Mouse (Mus musculus) adrenal gland, postnatal 25 days (tissue): Measurements from ENCODE around the gene Hist1h2ad. TPM values are rescaled to one million over a fixed set of nuclear protein-coding genes. Genes with fewer than 3 reads are reported as not detected.
"Not testable (repeated sequence)": the region's sequence is repeated elsewhere in the genome, so short reads cannot be mapped to it uniquely, and the experiment has no call there.

ENCODE experiments used
- DNase-seq: peaks from one replicate; pipeline ENCODE4 v3.0.0; 2021; ENCODE audit warnings: mixed read lengths
- total RNA-seq: library from RNA; stranded (reverse); gene quantifications from 2 replicates; pipeline ENCODE4 v1.2.3, GENCODE M21; 2021

Hist1h2ad gene
- total RNA-seq, 1 experiment from 2014 or later: 9.6 TPM

DNA sequence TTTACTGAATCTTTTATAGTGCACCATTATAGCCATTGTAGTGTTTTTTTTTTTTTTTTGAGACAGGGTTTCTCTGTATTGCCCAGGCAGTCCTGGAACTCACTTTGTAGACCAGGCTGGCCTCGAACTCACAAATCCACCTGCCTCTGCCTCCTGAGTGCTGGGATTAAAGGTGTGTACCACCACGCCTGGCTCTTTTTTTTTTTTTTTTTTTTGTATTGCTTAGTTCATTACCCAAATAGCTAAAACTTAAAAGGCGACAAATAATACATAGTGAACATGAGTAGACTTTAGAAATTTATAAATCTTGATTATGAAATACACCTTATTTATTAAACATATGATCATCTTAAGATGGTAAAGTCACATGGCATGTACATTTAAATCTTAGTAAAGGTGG is 32.7 kb upstream of the Hist1h2ad start:
- DNase-seq: no peak

- DNase-seq: not testable (repeated sequence)
These were observed 31.8 kb upstream of the Hist1h2ad start for GRCm38 (mm10) chr13:23542225-23542980.

- DNase-seq: peak; percentile 22
These were observed 31.1 kb upstream of the Hist1h2ad start, which contains the start of gene Hist1h2bh for GRCm38 (mm10) chr13:23542999-23543607. Hist1h2bh (minus strand) TSS chr13:23543392.

DNA sequence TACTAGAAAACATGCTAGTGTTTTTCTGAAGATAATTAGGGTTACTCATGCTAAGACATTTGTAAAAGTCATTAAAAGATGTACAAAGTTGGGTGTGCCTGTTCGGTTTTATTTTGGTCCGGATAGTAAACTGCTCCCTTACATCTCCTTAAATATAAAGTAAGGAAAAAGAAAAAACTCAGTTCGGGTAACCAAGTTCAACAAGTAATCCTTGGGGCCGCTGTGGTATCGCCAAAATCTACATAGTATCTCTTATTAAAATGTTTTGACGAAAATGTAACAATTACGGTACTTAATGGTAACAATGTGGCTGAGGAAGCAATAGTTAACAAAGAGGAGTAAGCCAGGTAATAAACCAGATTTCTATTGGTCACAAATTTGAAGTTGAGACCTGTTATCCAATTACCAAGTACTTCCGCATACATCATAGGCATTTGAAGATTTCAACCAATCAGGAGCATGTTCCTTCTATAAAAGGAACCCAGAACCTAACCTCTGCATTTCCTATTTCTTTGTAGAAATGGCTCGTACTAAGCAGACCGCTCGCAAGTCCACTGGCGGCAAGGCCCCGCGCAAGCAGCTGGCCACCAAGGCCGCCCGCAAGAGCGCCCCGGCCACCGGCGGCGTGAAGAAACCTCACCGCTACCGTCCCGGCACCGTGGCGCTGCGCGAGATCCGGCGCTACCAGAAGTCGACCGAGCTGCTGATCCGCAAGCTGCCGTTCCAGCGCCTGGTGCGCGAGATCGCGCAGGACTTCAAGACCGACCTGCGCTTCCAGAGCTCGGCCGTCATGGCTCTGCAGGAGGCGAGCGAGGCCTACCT is 30.0 kb upstream of the Hist1h2ad start, which contains the start of gene Hist1h3f:
Hist1h3f (plus strand) TSS at position 88 of the 822 bp plus-strand sequence.
- DNase-seq: peak; percentile 53

DNA sequence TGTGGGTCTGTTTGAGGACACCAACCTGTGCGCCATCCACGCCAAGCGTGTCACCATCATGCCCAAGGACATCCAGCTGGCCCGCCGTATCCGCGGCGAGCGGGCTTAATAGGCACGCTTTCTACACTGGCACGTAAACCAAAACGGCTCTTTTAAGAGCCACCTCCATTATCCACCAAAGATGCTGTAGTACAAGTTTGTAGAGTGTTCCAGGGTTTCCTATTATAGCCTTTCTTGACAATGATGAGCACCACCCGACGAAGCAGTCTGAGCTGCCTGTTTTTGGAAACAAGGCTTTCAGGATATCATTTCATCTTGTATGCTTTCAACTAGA is 29.4 kb upstream of the Hist1h2ad start:
- not testable (repeated sequence) for DNase-seq

DNA sequence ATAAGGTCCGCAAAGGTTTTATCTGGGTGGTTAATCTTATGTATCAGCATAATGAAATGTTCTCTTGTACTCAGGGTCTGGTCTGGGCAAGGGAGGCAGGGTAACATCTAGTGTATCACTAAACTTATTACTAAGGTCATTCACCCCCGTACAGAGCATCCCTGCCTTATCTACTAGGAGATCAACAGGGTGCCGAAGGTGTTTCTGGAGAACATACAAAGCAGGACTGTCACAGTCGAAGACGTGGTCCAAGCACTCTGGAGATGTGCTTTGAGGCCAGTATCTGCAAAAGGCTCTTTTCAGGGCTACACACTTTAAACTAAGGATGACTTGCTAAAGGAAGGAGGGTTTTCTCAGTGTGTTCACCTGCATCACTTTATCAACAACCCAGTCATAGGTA is 27.5 kb upstream of the Hist1h2ad start:
- DNase-seq: no peak

DNA sequence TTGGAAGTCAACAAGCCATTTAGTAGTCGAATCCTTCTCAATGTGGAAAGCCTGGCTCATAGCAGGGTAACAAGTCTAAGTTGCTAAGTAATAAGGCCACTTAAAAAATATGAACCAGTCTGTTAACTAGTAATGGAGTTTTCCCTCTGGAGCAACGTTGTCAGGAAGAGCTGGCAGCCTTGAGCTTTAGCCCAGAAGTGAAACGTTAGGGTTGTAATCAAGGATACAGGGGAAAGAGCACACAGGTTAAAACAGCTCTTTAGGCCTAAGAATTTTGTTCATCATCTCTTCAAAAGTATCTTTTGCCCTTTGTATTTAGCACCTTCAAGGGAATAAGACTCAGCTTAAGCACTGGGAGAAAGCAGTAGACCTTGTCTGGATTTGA is 23.4 kb upstream of the Hist1h2ad start:
- DNase-seq: no peak

GRCm38 (mm10) chr13:23551146-23551834 is 22.9 kb upstream of the Hist1h2ad start, which contains the start of gene Hist1h4f:
Hist1h4f (minus strand) TSS chr13:23551648.
- DNase-seq: peak; percentile 70

DNA sequence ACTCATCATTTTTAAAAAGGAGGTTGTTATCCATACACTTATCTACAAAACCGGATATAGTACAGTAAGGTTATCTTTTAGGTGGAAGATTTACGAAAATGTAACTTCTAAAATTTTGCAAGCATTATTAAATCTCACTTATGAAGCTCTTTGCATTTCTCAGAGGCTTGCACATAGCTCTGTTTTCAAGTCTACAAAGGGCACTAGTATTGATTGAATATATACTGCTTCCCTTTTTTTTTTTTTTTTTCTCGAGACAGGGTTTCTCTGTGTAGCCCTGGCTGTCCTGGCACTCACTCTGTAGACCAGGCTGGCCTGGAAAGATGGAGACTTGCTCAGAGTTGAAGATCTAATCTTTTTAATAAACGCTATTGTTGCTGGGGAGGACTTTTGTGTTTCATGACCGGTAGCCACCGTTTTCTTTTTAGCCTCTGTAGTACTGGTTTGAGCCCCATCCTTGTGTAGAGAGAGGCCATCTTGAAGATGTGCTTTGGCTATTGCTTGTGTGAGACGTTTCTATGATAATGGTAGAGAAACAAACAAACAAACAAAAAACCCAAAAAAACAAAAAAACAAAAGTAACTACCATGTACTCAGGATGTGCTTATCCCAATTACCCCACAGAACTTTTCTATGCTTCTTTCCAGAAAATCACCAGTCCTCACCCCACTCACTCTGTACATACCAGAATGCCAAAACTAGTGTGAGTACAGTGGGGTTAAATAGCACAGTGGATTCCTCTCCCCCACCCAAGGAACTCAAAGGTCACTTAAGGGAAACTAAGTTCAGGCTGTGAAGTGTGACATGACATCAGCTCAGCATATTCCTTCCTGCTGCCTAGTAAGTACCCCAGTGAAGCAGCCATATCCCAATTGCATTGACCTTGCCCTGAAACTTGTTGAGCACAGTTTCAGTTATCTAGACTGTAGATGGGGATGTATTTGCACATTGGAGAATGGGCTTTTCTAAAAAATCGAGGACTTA is 22.0 kb upstream of the Hist1h2ad start:
- DNase-seq: no peak

DNA sequence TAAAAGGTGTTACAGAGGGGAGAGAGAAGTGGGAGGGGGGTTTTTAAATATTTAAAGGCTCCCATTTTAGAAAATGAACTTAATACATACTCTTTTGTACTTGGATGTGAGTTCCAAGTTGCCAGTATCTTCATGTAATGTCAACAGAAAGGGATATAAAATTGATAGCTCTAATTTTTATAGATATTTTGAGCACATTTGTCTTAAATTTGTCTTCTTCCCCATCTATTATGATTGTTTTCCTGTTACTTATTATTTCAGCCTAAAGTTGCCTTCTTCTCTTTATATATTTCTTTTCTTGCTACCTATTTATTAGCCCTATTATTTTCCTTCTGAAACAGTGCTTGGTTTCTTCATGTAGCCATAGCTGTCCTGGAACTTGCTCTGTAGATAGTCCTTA is 21.2 kb upstream of the Hist1h2ad start, which contains the start of gene Hist1h1d:
Hist1h1d (plus strand) TSS at position 301 of the 400 bp plus-strand sequence.
- DNase-seq: no peak

DNA sequence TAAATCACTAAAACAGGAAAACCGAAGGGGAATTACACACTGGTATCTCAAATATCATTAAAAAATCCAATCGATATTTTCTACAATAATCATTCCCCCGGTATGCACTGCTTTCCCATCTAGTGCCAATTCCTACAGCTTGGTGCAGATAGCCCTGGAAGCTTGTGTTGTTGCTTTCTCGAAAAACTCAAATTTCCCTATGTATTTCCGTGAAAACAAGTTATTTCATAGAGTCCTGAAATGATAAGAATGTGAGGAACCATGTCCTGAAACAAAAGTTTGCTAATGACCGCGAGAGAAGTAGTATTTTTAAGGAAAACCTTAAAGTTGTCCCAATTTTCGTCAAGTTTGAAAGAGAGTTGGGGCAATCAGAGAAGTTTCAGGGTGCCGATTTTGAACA is 19.8 kb upstream of the Hist1h2ad start:
- DNase-seq: no peak

GRCm38 (mm10) chr13:23554925-23555838 is 19.0 kb upstream of the Hist1h2ad start:
- DNase-seq: peak; percentile 70

- peak; percentile 30 for DNase-seq
These were observed 18.3 kb upstream of the Hist1h2ad start for GRCm38 (mm10) chr13:23555839-23556416.

- no peak for DNase-seq
These were observed 17.3 kb upstream of the Hist1h2ad start for GRCm38 (mm10) chr13:23556906-23557305.

- not testable (repeated sequence) for DNase-seq
These were observed 13.5 kb upstream of the Hist1h2ad start for GRCm38 (mm10) chr13:23560699-23561098.

GRCm38 (mm10) chr13:23561531-23561882 is 12.7 kb upstream of the Hist1h2ad start:
- not testable (repeated sequence) for DNase-seq

DNA sequence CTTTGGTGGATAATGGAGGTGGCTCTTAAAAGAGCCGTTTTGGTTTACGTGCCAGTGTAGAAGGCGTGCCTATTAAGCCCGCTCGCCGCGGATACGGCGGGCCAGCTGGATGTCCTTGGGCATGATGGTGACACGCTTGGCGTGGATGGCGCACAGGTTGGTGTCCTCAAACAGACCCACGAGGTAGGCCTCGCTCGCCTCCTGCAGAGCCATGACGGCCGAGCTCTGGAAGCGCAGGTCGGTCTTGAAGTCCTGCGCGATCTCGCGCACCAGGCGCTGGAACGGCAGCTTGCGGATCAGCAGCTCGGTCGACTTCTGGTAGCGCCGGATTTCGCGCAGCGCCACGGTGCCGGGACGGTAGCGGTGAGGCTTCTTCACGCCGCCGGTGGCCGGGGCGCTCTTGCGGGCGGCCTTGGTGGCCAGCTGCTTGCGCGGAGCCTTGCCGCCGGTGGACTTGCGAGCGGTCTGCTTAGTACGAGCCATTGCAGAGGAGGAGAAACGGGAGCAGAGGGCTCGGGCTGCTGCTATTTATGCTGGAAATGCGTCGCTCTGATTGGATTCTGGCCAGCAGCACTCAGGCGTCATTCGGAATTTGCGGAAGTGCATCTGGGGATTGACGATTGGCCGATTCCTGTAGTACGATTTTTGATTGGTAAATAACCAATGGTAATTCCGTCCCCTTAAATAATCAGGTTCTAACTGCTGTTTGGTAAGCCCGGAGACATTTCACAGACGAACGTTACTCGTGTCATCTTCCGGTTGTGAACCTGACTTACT is 12.1 kb upstream of the Hist1h2ad start, which contains the start of gene Hist1h3e:
Hist1h3e (minus strand) TSS at position 487 of the 777 bp plus-strand sequence.
- DNase-seq: peak; percentile 84

DNA sequence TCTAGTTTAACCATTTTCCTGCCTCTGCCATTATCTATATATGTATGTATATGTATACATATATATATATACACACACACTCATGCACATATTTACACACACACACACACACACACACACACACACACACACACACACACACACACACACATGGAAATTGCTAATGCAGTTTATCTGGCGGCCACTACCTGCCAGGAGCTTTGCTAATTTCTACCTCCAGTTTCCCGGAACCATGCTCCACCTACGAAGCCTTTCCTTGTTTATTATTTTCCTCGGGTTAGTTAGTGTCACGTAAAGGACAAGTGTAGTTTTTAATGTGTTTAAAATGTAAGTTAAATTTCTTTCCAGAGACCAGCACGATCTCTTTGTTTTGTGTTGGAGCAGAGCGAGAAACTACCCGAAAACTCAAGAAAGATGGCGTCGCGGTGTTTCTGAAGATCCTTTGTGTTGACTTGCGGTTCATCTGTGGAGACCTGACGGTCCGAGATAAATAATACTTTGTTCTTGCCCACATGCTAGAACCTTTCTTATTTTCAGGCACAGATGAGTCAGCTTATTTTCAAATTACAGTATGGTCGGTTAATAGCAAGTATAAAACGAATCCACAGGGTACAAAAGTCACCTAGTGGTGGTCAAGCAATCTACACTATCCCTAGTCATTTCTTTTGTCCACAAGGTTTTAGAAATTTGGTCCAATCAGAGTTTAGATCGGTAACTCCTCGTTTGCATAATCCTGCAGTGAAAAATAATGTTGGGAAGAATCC is 11.3 kb upstream of the Hist1h2ad start:
- DNase-seq: no peak
